Mouse (Mus musculus): ENCODE measurements at regions not wholly inside any gene's neighbourhood (a gene's known extent, or its start where the extent isn't known, plus 50 kb on each side); places are given as distances from the start of the nearest gene placed in this dataset.

DNA sequence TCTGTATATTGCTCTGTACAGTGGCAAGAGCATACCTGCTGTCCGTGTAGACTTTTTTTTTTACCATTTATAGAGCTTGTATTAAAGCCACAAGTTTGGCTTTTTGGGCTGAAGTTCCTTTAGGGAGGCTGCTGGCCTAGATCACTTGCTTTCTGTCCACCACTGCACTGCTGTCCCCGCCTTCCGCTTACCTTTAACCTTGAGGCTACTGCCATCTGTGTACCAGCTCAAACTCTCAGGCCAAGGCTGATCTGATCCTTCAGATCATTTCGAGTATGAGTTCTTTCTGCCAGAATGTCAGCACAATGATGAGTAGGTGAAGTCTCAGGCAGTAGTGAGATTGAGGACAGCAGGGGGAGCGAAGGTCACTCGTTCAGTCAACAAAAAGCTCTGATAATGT is 288.5 kb downstream of the Gm21865 start:
- peak; percentile 5 for DNase-seq (ENCODE audit: low spot score)
